Mouse (Mus musculus): ENCODE results near the gene Hsd11b1. TPM values are rescaled to one million over a fixed set of nuclear protein-coding genes. Genes with fewer than 3 reads are reported as not detected.

Hsd11b1 gene
- polyA plus RNA-seq, 1 experiment, result not detected

DNA sequence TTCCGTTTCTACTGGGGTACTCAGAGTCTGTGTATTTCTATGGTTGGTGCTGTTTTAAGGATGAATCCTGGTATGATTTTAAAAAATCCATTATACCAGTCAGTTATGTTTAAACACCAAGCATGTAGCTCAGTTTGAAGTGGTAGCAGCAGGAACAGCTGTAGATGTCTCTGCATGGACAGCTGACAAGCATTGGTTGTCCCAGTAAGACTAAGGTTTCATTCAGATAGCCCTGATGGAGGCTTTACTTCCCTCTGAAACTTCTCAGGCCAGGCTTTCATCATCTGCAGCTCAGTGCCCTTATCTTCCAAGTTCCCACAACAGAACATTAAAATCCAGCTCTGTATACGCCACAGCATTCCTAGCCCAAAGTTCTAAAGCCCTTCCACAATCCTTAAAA, 31.1 kb downstream of the Hsd11b1 start:
- H3K27ac ChIP-seq (ENCODE audit: insufficient read depth, low read depth, low read length), result no peak overlapping the region
- peaks cover 3% of the 10 kb centered on the region; the same call in 1 of the 2 replicates for H3K4me1 ChIP-seq (ENCODE audit: control insufficient read depth, insufficient read depth, low read length)
- no peak for TF ChIP-seq CTCF (IDR thresholded peaks at IDR 0.05; ENCODE audit: low read depth, low read length)
- TF ChIP-seq POLR2A (IDR thresholded peaks at IDR 0.05; ENCODE audit: borderline replicate concordance, low read depth, low read length), result no peak
- H3K4me3 ChIP-seq (ENCODE audit: insufficient read depth, low read length), result no peak overlapping the region

DNA sequence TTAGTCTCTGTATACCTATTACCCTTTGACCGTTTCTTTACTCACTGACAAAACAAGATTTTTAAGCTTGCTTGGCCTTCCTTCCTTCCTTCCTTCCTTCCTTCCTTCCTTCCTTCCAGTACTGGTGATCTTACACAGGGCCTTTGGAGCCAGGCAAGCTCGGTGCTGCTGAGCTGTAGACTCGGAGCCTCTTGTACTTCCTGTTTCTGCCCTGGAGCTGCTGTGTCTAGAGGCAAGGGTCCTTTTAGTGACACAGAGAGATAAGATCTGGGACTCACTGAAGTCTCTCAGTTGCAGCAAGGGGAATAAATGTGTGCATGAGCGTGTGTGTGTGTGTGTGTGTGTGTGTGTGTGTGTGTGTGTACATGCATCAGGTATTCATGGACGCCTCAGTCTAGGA, 32.9 kb downstream of the Hsd11b1 start:
- Histone ChIP-seq H3K4me3 (ENCODE audit: insufficient read depth, low read length) (no peak overlapping the region), H3K4me1 (ENCODE audit: control insufficient read depth, insufficient read depth, low read length) (peaks cover 12% of the 10 kb centered on the region), H3K27ac (ENCODE audit: insufficient read depth, low read depth, low read length) (no peak overlapping the region)
- TF ChIP-seq CTCF (IDR thresholded peaks at IDR 0.05; ENCODE audit: low read depth, low read length) (no peak), POLR2A (IDR thresholded peaks at IDR 0.05; ENCODE audit: borderline replicate concordance, low read depth, low read length) (no peak)

DNA sequence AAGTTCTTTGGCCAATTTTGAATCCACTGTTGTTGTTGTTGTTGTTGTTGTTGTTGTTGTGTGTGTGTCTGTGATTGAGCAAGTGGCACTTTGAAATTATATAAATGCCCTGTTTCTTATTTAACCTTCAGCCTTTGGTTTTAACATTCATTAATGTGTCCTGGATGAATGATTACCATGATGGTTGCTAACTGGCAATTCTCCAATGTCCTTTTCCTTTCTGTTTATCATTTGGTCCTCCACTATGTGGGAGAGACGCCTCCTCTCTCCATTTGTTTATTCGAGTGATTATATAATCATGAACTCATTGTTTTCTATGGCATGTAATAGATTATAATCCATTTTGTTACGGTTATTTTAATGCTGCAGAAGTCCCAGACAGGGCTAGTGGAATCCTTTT, 33.3 kb downstream of the Hsd11b1 start:
- TF ChIP-seq POLR2A (IDR thresholded peaks at IDR 0.05; ENCODE audit: borderline replicate concordance, low read depth, low read length) (no peak), CTCF (IDR thresholded peaks at IDR 0.05; ENCODE audit: low read depth, low read length) (no peak)
- Histone ChIP-seq H3K27ac (ENCODE audit: insufficient read depth, low read depth, low read length) (no peak overlapping the region), H3K4me1 (ENCODE audit: control insufficient read depth, insufficient read depth, low read length) (peaks cover 12% of the 10 kb centered on the region), H3K4me3 (ENCODE audit: insufficient read depth, low read length) (no peak overlapping the region)

DNA sequence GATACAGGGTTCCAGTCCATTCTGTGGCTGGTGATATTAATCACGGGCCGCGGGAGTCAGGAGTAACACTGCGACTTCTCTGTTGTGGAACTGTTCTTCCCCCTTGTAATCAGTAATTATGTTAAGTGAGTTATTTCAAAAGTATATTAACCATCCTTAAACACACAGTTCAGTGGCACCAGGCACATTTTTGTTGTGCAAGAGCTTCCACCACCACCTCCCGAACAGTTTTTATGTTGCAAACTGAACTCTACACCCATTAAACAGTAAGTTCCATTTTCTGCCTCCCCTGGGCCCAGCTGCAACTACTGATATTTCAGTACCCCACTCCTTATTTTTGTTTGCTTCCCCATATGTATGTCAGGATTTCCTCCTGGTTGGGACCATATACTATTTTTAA, 34.3 kb downstream of the Hsd11b1 start:
- no peak overlapping the region for H3K4me3 ChIP-seq (ENCODE audit: insufficient read depth, low read length)
- H3K4me1 ChIP-seq (ENCODE audit: control insufficient read depth, insufficient read depth, low read length), result peaks cover 12% of the 10 kb centered on the region

DNA sequence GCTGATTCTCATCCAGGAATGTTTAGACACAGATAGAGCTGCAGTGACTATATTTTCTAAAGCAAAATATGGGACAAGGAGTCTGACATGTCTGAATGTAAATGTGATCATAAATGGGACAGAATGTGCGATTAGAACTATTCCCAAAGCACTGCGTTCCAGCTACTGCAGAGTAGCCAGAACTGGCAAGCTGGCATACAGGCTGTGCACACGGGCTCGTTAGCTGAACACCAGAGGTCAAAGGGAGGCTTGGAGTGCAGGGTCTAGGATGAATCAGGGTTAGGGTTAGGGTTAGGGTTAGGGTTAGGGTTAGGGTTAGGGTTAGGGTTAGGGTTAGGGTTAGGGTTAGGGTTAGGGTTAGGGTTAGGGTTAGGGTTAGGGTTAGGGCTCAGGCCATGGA, 36.3 kb downstream of the Hsd11b1 start:
- H3K4me1 ChIP-seq (ENCODE audit: control insufficient read depth, insufficient read depth, low read length), result peaks cover 12% of the 10 kb centered on the region

More for the DNA sequence above, 34.3 kb downstream of the Hsd11b1 start:
- TF ChIP-seq POLR2A (IDR thresholded peaks at IDR 0.05; ENCODE audit: borderline replicate concordance, low read depth, low read length) (no peak), CTCF (IDR thresholded peaks at IDR 0.05; ENCODE audit: low read depth, low read length) (no peak)
- H3K27ac ChIP-seq (ENCODE audit: insufficient read depth, low read depth, low read length), result no peak overlapping the region

DNA sequence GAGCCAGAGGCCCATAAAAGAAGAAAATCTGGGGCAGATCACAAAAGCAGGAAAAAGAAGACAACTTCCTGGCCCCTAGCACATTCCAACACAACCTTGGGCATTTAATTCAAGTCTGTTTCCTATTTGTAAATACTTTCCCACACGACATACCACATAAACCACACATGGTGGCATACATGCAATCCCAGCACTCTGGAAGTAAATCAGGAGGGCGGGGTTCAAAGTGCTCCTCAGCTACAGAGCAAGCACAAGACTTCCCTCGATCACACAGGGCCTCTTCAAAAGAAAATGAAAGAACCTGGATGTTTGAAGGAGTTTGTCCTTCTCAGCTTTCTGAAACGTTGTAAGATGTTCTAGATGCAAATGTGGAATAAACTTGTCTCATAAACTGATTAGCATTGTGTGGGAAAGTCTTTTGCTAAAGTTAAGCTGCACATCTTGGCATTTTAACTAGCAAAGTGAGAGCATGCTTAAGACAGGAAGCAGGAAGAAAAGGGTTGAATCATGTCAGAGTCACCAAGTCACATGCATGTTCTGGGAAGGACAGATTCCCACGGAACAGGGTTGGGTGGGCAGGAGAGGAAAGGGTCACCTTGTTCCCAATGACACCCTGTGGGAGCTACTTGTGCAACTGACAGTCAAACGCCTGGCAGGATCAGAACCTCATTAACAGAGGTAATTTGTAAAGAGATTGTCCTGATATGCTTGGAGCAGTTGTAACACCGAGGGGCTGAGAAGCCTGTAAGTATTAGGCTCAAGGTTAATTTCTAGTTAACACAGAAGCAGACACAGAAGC, 37.0 kb downstream of the Hsd11b1 start:
- no peak overlapping the region for H3K27ac ChIP-seq (ENCODE audit: insufficient read depth, low read depth, low read length)
- no peak for TF ChIP-seq POLR2A (IDR thresholded peaks at IDR 0.05; ENCODE audit: borderline replicate concordance, low read depth, low read length)
- TF ChIP-seq CTCF (IDR thresholded peaks at IDR 0.05; ENCODE audit: low read depth, low read length), result no peak
- H3K4me1 ChIP-seq (ENCODE audit: control insufficient read depth, insufficient read depth, low read length), result peaks cover 12% of the 10 kb centered on the region
- no peak overlapping the region for H3K4me3 ChIP-seq (ENCODE audit: insufficient read depth, low read length)

More for the DNA sequence above, 36.3 kb downstream of the Hsd11b1 start:
- TF ChIP-seq POLR2A (IDR thresholded peaks at IDR 0.05; ENCODE audit: borderline replicate concordance, low read depth, low read length) (no peak), CTCF (IDR thresholded peaks at IDR 0.05; ENCODE audit: low read depth, low read length) (no peak)
- H3K4me3 ChIP-seq (ENCODE audit: insufficient read depth, low read length), result no peak overlapping the region
- H3K27ac ChIP-seq (ENCODE audit: insufficient read depth, low read depth, low read length), result no peak overlapping the region

DNA sequence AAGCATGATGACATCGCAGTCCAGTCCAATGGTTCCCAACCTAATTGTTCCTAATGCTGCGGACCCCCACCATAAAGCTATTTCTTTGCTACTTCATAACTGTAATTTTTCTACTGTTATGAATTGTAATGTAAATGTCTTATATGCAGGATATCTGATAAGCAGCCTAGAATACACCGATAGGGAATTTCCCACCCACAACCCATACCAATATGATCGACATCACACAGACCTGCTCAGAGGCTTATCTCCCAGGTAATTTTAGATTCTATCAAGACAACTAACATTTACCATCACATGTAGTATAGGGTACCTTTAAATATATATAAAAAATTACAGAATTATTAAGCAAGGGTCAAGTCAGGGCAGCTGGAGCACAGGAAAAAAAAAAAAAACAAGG, 37.8 kb downstream of the Hsd11b1 start:
- H3K4me1 ChIP-seq (ENCODE audit: control insufficient read depth, insufficient read depth, low read length), result peaks cover 14% of the 10 kb centered on the region
- no peak overlapping the region for H3K4me3 ChIP-seq (ENCODE audit: insufficient read depth, low read length)
- H3K27ac ChIP-seq (ENCODE audit: insufficient read depth, low read depth, low read length), result no peak overlapping the region
- TF ChIP-seq POLR2A (IDR thresholded peaks at IDR 0.05; ENCODE audit: borderline replicate concordance, low read depth, low read length) (no peak), CTCF (IDR thresholded peaks at IDR 0.05; ENCODE audit: low read depth, low read length) (no peak)

DNA sequence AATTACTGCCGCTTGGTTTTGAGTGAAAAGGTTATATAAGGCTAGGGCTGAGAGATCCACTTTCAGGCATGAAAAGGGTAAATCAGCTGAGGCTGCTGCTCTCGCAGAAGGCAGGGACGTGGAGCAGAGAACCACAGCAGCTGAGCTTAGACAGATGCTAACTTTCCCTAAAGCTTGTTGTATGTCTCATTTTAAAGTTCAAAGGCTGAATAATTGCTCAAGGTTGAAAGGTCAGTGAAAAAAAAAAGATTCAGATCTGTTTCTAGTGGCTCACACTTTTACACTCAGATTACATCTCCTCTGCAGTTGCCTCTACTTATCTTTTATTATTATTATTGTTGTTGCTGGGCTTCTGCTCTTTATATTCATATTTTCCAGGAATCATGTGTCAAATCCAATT, 38.3 kb downstream of the Hsd11b1 start:
- H3K27ac ChIP-seq (ENCODE audit: insufficient read depth, low read depth, low read length), result no peak overlapping the region
- H3K4me1 ChIP-seq (ENCODE audit: control insufficient read depth, insufficient read depth, low read length), result peaks cover 19% of the 10 kb centered on the region
- no peak for TF ChIP-seq CTCF (IDR thresholded peaks at IDR 0.05; ENCODE audit: low read depth, low read length)
- no peak for TF ChIP-seq POLR2A (IDR thresholded peaks at IDR 0.05; ENCODE audit: borderline replicate concordance, low read depth, low read length)
- no peak overlapping the region for H3K4me3 ChIP-seq (ENCODE audit: insufficient read depth, low read length)

DNA sequence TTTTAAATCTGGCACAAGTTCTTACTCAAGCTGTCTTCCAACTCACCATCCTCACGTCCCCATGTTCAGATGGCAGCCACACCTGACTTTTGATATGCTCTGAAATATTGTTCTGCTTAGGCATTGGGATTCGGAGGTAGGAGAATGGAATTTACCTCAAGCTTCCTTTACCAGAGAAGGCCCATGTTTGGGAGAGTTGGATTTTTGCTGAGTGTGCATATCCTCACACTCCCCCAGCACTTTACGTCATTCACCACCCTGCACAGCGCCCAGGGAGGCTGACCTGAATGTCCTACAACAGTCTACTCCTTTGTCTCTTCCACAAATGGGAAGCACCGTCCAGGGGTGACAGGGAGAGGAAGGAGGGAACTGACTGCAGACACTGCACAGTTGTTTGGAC, 43.5 kb downstream of the Hsd11b1 start:
- Histone ChIP-seq H3K4me3 (ENCODE audit: insufficient read depth, low read length) (no peak overlapping the region), H3K27ac (ENCODE audit: insufficient read depth, low read depth, low read length) (no peak overlapping the region), H3K4me1 (ENCODE audit: control insufficient read depth, insufficient read depth, low read length) (peaks cover 13% of the 10 kb centered on the region)
- TF ChIP-seq CTCF (IDR thresholded peaks at IDR 0.05; ENCODE audit: low read depth, low read length), result no peak
- TF ChIP-seq POLR2A (IDR thresholded peaks at IDR 0.05; ENCODE audit: borderline replicate concordance, low read depth, low read length), result no peak

DNA sequence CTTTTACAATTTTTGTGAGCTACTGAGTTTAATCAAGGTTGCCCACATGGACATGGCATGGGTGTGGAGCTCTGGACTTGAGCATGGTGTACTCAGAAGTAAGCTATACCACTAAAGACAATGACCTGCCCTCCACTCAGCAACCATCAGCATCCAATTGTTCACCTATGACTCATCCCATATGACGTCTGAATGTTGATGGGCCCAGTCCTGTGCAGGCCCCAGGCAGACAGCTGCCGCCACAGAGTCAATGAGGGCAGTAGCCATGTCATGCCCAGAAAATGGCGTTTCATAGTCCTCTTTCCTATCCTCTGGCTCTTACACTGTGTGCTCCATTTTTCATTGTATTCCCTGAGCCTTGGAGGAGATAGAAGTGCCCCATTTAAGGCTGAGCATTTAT, 47.9 kb downstream of the Hsd11b1 start:
- TF ChIP-seq CTCF (IDR thresholded peaks at IDR 0.05; ENCODE audit: low read depth, low read length) (no peak), POLR2A (IDR thresholded peaks at IDR 0.05; ENCODE audit: borderline replicate concordance, low read depth, low read length) (no peak)
- H3K4me3 ChIP-seq (ENCODE audit: insufficient read depth, low read length), result no peak overlapping the region
- peaks cover 11% of the 10 kb centered on the region for H3K4me1 ChIP-seq (ENCODE audit: control insufficient read depth, insufficient read depth, low read length)
- no peak overlapping the region for H3K27ac ChIP-seq (ENCODE audit: insufficient read depth, low read depth, low read length)

Measured in bone marrow macrophage, adult 2 months (primary cell).